Mouse (Mus musculus) liver, embryonic 14.5 days (tissue): Measurements from ENCODE around the gene Lta. TPM values are rescaled to one million over a fixed set of nuclear protein-coding genes. Genes with fewer than 3 reads are reported as not detected.

Source experiments
- ATAC-seq: fragments of 200-750 bp; cut with Nextera tagmentation; 2 replicates; pipeline ENCODE4 v1.8.0; 2017; ENCODE audit warnings: moderate number of reproducible peaks, mild to moderate bottlenecking, moderate library complexity; ENCODE audit not compliant: insufficient read depth
- DNase-seq, 3 experiments: peaks; one replicate each; pipeline ENCODE4 v3.0.0-alpha.2; 2012 to 2013; ENCODE audit warnings: low read depth in 3 of 3, low spot score in 3 of 3
- H3K27ac ChIP-seq: fragments of 300-500 bp; sonication (generic); 2 replicates; pipeline ENCODE4 v1.5.1; 2014; ENCODE audit warnings: moderate library complexity, mild to moderate bottlenecking, control low read depth, inconsistent platforms
- H3K27me3 ChIP-seq: fragments of 300-500 bp; sonication (generic); 2 replicates; pipeline ENCODE4 v1.6.1; 2014; ENCODE audit warnings: mild to moderate bottlenecking, low read length, moderate library complexity; ENCODE audit not compliant: control insufficient read depth, insufficient read depth
- H3K36me3 ChIP-seq: fragments of 300-500 bp; sonication (generic); replicated peaks from 2 replicates; pipeline ENCODE4 v1.6.1; 2014; ENCODE audit warnings: low read depth; ENCODE audit not compliant: control insufficient read depth, insufficient read depth
- H3K4me1 ChIP-seq, 2 experiments: fragments of 200-500 bp in 1 of 2; fragments of 300-500 bp in 1 of 2; sonication (generic) in 1 of 2; replicated peaks; 2 replicates each; pipeline ENCODE4 v1.6.1; 2012 to 2014; ENCODE audit warnings: antibody characterized with exemption in 1 of 2, inconsistent platforms in 1 of 2, low read length in 1 of 2; ENCODE audit not compliant: control insufficient read depth in 2 of 2, insufficient read depth in 2 of 2
- H3K4me2 ChIP-seq: fragments of 300-500 bp; sonication (generic); 2 replicates; pipeline ENCODE4 v1.6.1; 2014; ENCODE audit warnings: low read depth, mild to moderate bottlenecking, control low read depth, moderate library complexity
- H3K4me3 ChIP-seq, 2 experiments: fragments of 200-500 bp in 1 of 2; fragments of 300-500 bp in 1 of 2; sonication (generic) in 1 of 2; 2 replicates each; pipeline ENCODE4 v1.5.1; 2012 to 2014; ENCODE audit warnings: low read depth in 2 of 2, low read length in 2 of 2, mild to moderate bottlenecking in 2 of 2, control low read depth in 1 of 2, inconsistent platforms in 1 of 2, moderate library complexity in 1 of 2; ENCODE audit not compliant: insufficient read depth in 1 of 2
- H3K9ac ChIP-seq: fragments of 300-500 bp; sonication (generic); replicated peaks from 2 replicates; pipeline ENCODE4 v1.6.1; 2014; ENCODE audit warnings: mild to moderate bottlenecking, control low read depth, moderate library complexity
- H3K9me3 ChIP-seq: fragments of 300-500 bp; sonication (generic); 2 replicates; pipeline ENCODE4 v1.6.1; 2016; ENCODE audit warnings: low read length, mixed read lengths; ENCODE audit not compliant: control insufficient read depth
- CTCF ChIP-seq: IDR thresholded peaks from 2 replicates; pipeline ENCODE4 v1.5.1; 2016; ENCODE audit warnings: antibody characterized with exemption, low read depth, control low read depth
- EP300 ChIP-seq: IDR thresholded peaks from 2 replicates; pipeline ENCODE4 v1.6.1; 2016; ENCODE audit warnings: antibody characterized with exemption, low read depth
- WGBS: fragments of 180-500 bp; shearing (Covaris S2); extraction: QIAGEN DNeasy Blood & Tissue Kit; methylation state at CpG from one replicate; pipeline ENCODE4 v1.1.7; 2014; ENCODE audit not compliant: insufficient replicate concordance; 5-methylcytosine and 5-hydroxymethylcytosine counted together
- polyA plus RNA-seq, 2 experiments: library from polyadenylated mRNA; depleted of rRNA in 1 of 2; stranded (reverse) in 1 of 2; unstranded in 1 of 2; fragments of >200 nt; fragmentation: Nextera tagmentation in 1 of 2; extraction: Ambion mirVana in 1 of 2; gene quantifications; 2 replicates each; pipeline versions ENCODE4 v1.2.1 to v1.2.3; 2012 to 2014

Gene Lta
- polyA plus RNA-seq, 2 experiments, result 0.07 TPM; not detected in 1

DNA sequence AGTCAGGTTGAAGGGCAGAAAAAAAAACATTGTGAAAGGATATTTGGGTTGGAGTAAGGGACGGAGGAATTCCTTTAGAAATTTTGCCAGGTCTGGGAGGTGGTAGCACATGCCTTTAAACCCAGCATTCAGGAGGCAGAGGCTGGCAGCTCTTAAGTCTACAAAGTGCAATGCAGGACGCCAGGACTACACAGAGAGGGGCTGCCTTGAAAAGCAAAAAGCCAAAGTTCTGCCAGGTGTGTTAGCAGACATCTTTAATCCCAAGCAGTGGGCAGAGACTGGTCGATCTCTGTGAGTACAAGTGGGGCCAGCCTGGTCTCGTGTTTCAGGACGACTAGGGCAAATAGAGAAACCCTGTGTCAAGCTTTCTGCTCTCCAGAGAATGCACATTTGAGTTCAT, 46.8 kb upstream of the Lta start:
- ATAC-seq (no peak), DNase-seq (no peak)
- Histone ChIP-seq H3K27ac (no peak overlapping the region), H3K9ac (no peak overlapping the region), H3K36me3 (peaks cover 65% of the 10 kb centered on the region), H3K4me3 (no peak overlapping the region), H3K9me3 (no peaks in the 10 kb centered on the region), H3K27me3 (no peaks in the 10 kb centered on the region), H3K4me2 (no peak overlapping the region), H3K4me1 (peaks cover 0 to under 1% of the 10 kb centered on the region in 2 experiments; a peak in 2 of 4 replicates)
- 82% methylated on average over 5 of the region's 5 CpGs for WGBS
- TF ChIP-seq CTCF (no peak), EP300 (no peak)

DNA sequence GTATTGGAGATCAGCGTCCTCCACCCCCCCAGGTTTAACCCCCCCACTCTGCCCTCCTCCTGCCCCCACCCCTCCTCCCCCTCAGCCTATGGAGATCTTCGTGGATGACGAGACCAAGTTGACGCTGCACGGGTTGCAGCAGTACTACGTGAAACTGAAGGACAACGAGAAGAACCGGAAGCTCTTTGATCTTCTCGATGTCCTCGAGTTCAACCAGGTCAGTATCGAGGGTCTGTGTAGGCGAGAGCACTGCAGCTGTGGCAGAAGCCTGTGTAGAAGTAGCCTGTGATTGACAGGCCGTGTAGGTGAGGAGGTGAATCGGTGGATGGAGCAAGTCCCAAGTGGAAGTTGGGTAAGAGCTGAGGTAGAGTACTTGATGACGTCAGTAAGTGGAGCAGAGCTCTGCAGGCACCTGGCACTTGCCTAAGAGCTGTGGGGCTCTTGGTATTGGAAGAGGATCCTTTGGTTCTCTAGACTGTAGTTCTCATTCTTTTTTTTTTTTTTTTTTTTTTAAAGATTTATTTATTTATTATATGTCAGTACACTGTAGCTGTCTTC, 46.1 kb upstream of the Lta start:
- no peaks in the 10 kb centered on the region for H3K27me3 ChIP-seq
- H3K4me1 ChIP-seq, result no peaks in the 10 kb centered on the region
- ATAC-seq (no peak), DNase-seq (no peak)
- H3K4me3 ChIP-seq, result no peak overlapping the region
- TF ChIP-seq CTCF (no peak), EP300 (no peak)
- peaks cover 72% of the 10 kb centered on the region for H3K36me3 ChIP-seq
- H3K9me3 ChIP-seq, result no peaks in the 10 kb centered on the region
- no peak overlapping the region for H3K9ac ChIP-seq
- 86% methylated on average over 15 of the region's 15 CpGs for WGBS
- no peak overlapping the region for H3K4me2 ChIP-seq
- no peak overlapping the region for H3K27ac ChIP-seq

DNA sequence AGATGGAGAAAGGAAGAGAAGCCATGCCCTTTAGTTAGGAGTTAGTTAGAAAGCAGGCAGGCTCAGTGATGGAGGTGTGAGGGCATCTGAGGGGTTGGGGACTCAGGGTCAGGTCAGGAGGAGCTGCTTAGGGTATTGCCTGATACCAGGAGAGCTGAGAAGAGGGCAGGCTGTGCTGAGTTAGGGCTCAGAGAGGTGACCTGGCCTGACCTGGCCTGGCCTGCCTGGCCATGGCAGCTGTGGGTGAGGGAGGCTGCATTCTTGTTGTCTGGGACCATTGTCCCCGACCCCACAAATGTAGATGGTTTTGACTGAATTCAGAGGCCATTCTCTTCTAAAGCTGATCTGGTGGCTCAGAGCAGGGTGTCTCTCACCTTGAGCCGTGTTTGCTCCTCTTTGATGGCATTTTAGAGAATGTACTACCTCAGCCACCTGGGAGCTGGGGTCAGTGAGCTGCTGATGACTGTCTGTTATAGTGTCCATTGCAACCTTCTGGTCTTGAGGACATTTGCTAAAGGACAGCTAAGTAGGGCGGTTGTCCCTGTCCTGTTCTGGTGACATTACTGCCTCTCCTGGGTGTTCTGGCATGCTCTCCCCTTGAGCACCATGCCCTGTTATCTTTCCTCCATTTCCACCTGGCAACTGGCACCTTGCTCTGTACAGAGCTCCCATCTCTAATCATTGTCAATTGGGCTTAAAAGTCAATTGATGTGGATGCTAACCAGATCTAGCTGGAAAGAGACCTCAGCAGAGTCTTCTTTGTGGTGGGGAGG, 45.4 kb upstream of the Lta start:
- Histone ChIP-seq H3K4me2 (no peak overlapping the region), H3K4me3 (no peak overlapping the region), H3K4me1 (no peaks in the 10 kb centered on the region), H3K9me3 (no peaks in the 10 kb centered on the region), H3K36me3 (peaks cover 80% of the 10 kb centered on the region), H3K9ac (no peak overlapping the region), H3K27me3 (no peaks in the 10 kb centered on the region), H3K27ac (no peak overlapping the region)
- 92% methylated on average over 3 of the region's 3 CpGs for WGBS
- ATAC-seq (no peak), DNase-seq (no peak)
- TF ChIP-seq EP300, result no peak
- TF ChIP-seq CTCF, result no peak

DNA sequence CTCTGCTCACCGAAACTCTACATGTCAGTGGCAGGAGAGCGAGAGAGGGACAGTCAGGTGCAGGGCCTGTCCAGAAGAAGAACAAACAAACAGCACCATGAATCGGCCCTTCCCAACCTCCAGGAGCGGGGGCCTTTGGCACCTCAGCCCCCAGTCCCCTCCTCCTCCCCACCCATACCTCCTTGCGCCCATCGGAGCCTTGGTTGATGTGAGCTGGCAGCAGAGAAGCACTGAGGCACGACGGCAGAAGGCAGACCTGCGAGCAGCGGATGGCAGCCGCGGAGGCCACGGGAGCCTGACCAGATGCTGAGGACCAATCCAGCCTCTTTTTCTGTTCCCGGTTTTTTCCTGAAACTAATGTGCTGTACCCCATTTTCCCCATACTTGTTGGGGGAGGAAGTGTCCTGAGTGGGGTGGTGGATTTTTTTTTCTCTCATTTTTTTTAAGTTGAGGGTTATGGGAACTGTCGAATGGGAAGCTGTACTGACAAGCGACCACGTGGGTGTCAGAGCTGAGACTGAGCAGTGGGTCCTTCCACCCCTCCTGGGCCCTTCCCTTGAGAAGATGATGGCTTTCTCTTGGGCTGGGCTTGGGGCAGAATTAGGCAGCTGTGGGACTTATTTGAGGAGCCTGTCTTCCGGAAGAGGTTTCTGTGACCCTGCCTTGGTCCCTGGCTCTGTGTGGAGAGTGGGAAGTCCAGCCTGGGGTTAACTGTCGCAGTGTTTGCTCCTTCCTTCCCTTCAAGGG, 44.5 kb upstream of the Lta start:
- Histone ChIP-seq H3K27me3 (no peaks in the 10 kb centered on the region), H3K27ac (no peak overlapping the region), H3K36me3 (peaks cover 89% of the 10 kb centered on the region), H3K4me3 (no peak overlapping the region), H3K9ac (no peak overlapping the region), H3K9me3 (no peaks in the 10 kb centered on the region), H3K4me2 (no peak overlapping the region), H3K4me1 (peaks cover 0 to 6% of the 10 kb centered on the region in 2 experiments; a peak in 1 of 4 replicates)
- no peak for TF ChIP-seq EP300
- no peak for TF ChIP-seq CTCF
- 86% methylated on average over 19 of the region's 19 CpGs for WGBS
- no peak for ATAC-seq
- no peak for DNase-seq

DNA sequence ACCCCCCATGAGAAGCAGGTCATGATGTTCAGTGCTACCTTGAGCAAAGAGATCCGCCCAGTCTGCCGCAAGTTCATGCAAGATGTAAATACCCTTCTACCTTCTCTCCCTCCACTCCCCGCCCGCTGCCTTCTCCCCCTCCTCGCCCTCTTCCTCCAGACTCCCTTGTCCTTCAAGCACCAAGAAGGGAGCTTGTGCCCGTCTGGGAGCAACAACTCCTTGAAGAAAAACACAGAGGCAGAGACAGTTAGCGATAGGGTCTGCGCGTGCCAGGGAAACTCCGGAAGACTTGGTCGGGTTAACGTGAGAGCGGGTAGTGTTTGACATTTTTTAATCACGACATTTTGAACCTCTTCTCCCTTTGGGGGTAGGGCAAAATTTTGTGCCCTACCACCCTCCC, 43.8 kb upstream of the Lta start:
- peaks cover 5 to 12% of the 10 kb centered on the region in 2 experiments for H3K4me1 ChIP-seq
- ATAC-seq (no peak), DNase-seq (no peak)
- 90% methylated on average over 14 of the region's 14 CpGs for WGBS
- no peak overlapping the region for H3K27ac ChIP-seq
- H3K27me3 ChIP-seq, result no peaks in the 10 kb centered on the region
- no peak overlapping the region for H3K4me3 ChIP-seq
- H3K9me3 ChIP-seq, result no peaks in the 10 kb centered on the region
- TF ChIP-seq EP300 (no peak), CTCF (no peak)
- H3K36me3 ChIP-seq, result peaks cover 95% of the 10 kb centered on the region
- no peak overlapping the region for H3K4me2 ChIP-seq
- H3K9ac ChIP-seq, result no peak overlapping the region
